Mouse (Mus musculus) left cerebral cortex, adult 2 months (tissue): ENCODE measurements at regions not wholly inside any gene's neighbourhood (a gene's known extent, or its start where the extent isn't known, plus 50 kb on each side); places are given as distances from the start of the nearest gene placed in this dataset.

Experiments
- DNase-seq, 2 experiments: peaks; one replicate each; pipeline ENCODE4 v3.0.0; 2021 to 2022; ENCODE audit warnings: low spot score in 2 of 2, mixed read lengths in 1 of 2; ENCODE audit errors: extremely low spot score in 1 of 2
- H3K27ac ChIP-seq: fragments of 200-600 bp; 2 replicates; pipeline ENCODE4 v1.8.1; 2022
- H3K4me3 ChIP-seq: fragments of 200-600 bp; 2 replicates; pipeline ENCODE4 v1.8.1; 2022
- CTCF ChIP-seq: fragments of 200-600 bp; IDR thresholded peaks from 2 replicates; pipeline ENCODE4 v1.8.1; 2022; ENCODE audit warnings: antibody characterized with exemption, mild to moderate bottlenecking, moderate library complexity
- intact Hi-C: fragments of 180-260 bp; cut with DNase I; formaldehyde crosslinking; loops from one replicate; pipeline ENCODE4 v1.15.1; 2025

DNA sequence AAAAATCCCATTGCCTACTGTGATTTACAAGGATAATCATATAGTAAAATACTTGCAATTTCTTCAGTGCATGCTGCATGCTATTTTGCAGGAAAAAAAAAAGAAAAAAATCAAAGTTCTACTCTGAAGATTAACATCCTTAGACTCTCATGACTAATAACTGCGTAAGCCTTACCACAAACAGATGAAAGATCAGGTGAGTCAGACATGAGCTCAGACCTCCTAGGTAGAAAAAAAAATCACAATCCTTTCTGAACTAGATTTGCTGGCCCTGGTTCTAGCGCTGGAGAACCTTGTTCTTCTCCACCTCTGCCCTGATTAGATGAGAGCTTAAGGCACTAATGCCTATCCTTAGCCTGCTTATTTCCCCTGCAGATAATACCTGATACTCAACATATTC, 96.1 kb upstream of the Snap25 start:
- no peak overlapping the region for H3K27ac ChIP-seq
- H3K4me3 ChIP-seq: no peak overlapping the region
- DNase-seq: no peak
- no peak for TF ChIP-seq CTCF
- intact Hi-C loops: loop anchor here (5.0 kb wide), 2 partner anchors 55 to 95 kb away; partner anchors contain the start of gene Snap25

DNA sequence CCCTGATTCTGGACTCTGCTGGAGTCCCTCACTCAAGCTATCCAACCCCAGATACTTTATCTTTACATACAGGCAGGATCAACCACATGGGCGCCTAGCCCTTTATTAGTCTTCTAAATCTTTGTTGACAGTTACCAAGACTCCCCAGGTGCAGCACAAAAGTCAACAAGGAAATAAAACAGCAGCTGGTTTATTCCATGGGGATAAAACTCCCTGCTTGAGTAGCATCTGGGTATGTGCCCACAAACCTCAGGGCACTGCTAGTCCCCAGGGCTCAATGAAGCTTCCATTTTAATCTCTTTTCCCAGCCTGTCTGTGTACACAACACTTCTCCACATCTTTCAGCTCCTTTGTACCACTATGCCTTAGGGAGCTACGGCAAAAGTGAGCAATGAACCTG, 95.1 kb upstream of the Snap25 start:
- intact Hi-C loops: loop anchor here (5.0 kb wide), 2 partner anchors 54 to 94 kb away; partner anchors contain the start of gene Snap25
- Histone ChIP-seq H3K4me3 (no peak overlapping the region), H3K27ac (no peak overlapping the region)
- TF ChIP-seq CTCF: no peak
- DNase-seq: no peak

DNA sequence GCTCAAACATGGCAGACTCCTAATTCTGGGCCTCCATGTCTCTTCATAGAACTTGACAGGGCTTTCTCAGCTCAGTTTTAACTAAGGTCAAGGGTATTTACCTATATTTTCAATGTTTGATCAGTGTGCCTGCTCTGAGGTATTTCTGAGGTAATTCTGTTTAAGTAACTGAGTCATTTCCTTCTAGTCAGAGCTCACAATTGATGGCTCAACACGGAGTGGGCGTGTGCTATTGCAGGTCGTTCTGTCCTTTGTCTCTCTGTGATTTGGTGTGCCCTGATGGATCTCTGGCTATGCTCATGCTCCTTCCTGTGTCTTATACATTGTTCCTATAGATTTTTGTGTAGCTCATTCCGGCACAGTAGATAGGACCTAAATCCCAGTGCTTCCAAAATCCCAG, 92.9 kb upstream of the Snap25 start:
- no peak overlapping the region for H3K27ac ChIP-seq
- TF ChIP-seq CTCF: no peak
- DNase-seq: no peak
- no peak overlapping the region for H3K4me3 ChIP-seq
- intact Hi-C loops: no loop called here

DNA sequence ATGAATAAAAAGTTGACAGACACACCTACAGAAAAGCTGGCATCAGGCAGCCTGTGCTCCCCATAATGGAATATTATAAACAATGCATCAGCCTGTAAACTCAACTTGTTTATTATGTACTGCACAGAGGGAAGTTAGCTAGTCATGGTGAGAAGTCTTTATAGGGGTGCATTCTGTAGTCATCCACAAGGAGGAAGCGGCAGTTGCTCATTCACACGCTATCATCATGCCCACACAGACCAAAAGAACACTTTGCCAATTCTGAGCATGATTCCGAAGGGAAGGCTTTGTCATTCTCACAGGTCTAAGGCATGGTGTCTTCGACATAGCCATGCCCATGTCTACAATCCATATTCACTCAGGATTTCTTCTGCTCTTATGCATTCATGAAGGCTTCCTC, 92.3 kb upstream of the Snap25 start:
- TF ChIP-seq CTCF: peak; percentile 20
- no peak for DNase-seq
- H3K27ac ChIP-seq: no peak overlapping the region
- intact Hi-C loops: no loop called here
- no peak overlapping the region for H3K4me3 ChIP-seq

DNA sequence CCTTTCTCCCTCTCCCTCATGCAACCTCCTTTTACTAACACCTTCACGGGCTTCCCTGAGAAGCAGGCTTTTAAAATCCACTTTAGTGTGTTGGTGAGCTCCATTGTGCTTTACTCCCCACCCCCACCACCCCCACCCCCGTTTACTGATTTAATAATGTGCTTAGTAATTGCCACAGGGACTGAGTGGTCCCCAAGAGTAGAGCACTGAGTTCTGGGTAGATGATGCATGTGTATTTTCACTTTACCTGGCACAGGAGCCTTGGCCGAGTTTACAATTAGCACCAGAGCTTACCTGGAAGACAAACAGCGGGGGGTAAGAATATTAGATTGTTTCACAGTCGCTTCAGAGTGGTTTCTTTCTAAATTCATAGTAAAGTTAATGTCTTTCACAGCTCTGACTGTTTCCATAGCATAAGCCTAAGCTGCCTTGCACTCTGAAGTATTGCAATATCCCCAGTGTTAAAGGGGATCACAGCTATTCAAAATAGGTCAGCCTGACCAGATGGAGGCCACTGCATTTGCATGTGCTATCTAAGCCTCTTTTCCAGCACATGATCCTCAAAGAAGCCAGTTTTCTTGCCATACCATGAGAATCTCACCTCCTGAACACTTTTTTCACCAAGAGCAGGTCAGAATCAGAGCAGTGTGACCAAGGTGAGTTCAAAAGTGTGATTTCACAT, 89.3 kb upstream of the Snap25 start:
- no peak for TF ChIP-seq CTCF
- intact Hi-C loops: no loop called here
- no peak overlapping the region for H3K4me3 ChIP-seq
- H3K27ac ChIP-seq: no peak overlapping the region
- no peak for DNase-seq

DNA sequence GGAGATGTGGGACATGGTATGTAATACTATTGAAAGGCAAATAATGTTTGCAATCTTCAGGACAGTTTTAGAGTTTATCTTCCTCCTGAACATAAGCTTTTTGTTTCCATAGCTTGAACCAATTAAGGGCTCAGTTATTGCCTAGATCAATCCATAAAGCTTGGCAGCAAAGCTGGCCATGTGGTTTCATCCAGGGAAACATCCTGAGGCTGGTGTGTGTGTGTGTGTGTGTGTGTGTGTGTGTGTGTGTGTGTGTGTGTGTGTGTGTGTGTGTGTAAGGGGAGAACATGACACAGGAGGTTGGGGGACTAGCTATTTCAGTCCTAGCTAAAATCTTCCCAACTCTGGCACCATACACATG, 88.8 kb upstream of the Snap25 start:
- intact Hi-C loops: no loop called here
- no peak overlapping the region for H3K4me3 ChIP-seq
- TF ChIP-seq CTCF: no peak
- no peak for DNase-seq
- H3K27ac ChIP-seq: no peak overlapping the region

DNA sequence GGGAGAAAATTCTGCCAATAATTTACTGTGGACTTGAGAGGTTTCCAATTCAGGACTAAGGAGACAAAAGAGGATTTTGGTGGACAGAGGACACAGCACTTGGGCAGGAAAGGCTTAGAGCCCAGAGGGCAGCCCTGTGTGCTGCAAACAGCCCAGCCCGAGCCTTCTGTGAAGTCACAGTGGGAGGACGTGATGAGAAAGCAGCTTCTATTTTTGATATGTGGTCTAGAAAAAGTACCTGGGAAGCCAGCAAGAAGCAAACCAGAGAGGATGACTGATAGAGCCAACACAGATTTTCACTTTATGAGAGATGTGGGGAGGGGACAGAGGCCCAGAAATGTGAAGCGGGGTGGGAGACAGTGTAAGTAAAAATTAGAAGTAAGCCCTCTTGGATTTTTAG, 66.3 kb upstream of the Snap25 start:
- peak in 1 of 2 experiments; percentile 22 for DNase-seq
- no peak for TF ChIP-seq CTCF
- peak overlapping the region; percentile 53 for H3K27ac ChIP-seq
- no peak overlapping the region for H3K4me3 ChIP-seq
- intact Hi-C loops: no loop called here

DNA sequence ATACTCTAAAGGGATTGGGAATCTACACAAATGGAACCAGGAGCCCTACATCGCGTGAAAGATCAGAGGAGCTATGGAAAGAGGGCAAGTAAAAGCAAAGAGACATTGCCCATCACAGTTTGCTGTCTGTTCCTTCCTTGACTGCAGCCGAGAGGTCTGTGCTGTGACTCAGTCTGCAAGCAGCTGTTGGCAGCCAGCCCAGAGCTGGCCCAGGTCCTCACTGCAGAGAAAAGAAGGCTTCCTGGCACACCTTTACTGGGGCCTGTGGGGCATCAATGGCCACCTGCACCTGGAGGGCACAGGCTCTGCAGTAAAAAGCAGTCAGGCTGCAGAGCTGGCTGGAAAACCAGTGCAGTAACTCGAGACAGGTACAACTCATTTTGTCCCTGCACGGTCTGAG, 64.6 kb upstream of the Snap25 start:
- H3K27ac ChIP-seq: peak overlapping the region; percentile 53; the same call in 1 of the 2 replicates
- no peak overlapping the region for H3K4me3 ChIP-seq
- TF ChIP-seq CTCF: no peak
- DNase-seq: peak; percentile 32 to 57
- intact Hi-C loops: no loop called here

DNA sequence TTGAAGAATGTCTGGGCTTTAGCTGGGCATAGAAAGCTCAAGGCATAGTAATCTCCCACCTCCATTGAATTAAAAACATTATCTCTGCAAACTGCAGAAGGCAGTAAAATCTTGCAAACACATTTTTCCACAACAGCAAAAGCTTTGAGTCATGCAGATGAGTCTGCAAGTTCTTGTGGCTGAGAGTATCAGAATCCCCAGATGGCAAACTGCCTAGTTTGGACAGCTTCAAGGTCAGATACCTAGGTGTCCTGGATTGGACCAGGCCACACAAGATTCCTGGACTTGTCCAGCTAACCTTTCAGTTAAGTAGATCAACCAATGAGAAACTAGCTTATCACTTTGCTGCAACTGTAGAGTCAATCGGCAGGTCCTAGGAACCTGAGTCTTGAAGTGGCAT, 62.5 kb upstream of the Snap25 start:
- intact Hi-C loops: no loop called here
- DNase-seq: no peak
- no peak overlapping the region for H3K27ac ChIP-seq
- no peak for TF ChIP-seq CTCF
- H3K4me3 ChIP-seq: no peak overlapping the region

DNA sequence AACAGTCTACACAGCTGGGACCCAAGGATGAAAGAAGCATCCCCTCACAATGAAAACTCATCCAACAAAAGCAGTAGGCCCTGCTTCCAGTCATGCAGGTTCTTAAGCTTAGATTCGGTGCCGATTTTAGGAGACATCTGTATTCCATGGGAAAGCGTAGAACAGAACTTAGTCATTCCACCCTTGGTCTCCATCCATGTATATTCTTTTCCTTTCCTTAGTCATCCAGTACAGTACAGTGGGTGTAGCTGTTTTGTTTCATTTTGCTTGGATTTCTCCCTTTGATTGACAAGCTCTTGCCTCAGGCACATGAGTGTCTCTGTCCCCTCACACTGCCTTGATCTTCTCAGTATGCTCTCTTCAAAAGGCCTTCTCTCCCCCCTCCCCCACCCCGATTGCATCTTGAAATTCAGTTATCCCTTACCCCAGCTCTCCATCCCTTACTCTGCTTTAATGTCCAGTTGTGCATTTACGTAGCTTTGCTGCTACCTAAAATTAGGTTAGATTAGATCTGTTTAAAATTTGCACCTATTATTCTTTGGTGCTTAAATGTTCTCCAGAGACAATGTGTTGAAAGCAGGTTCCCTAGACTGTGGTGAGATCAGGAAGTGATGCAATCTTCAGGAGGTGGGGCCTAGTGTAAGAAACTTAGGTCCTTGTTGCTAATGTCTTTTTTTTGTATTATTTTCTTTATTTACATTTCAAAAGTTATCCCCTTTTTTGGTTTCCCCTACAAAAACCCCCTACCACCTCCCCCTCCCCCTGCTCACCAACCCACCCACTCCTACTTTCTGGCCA, 60.8 kb upstream of the Snap25 start:
- H3K4me3 ChIP-seq: no peak overlapping the region
- H3K27ac ChIP-seq: no peak overlapping the region
- TF ChIP-seq CTCF: no peak
- DNase-seq: no peak
- intact Hi-C loops: no loop called here
